Mouse (Mus musculus) limb, embryonic 13.5 days (tissue): ENCODE measurements around the gene Slc45a2. TPM values are rescaled to one million over a fixed set of nuclear protein-coding genes. Genes with fewer than 3 reads are reported as not detected.

Source experiments
- polyA plus RNA-seq: library from polyadenylated mRNA; unstranded; fragments of >200 nt; fragmentation: Nextera tagmentation; extraction: Ambion mirVana; gene quantifications from 2 replicates; pipeline ENCODE4 v1.2.1, GENCODE M21; 2015

Slc45a2 gene
- polyA plus RNA-seq, 1 experiment from 2014 or later = 0.23 TPM

Other genes with a start within 250 kb of the Slc45a2 start
- 37.8 and 44.4 TPM in 2 replicates for gene C1qtnf3, start 48.4 kb upstream of the Slc45a2 start, polyA plus RNA-seq
- gene Amacr, start 19.0 kb upstream of the Slc45a2 start, polyA plus RNA-seq = 21.2 and 21.3 TPM in 2 replicates
- 1.1 and 1.4 TPM in 2 replicates for gene Rxfp3, start 37.3 kb downstream of the Slc45a2 start, polyA plus RNA-seq
- gene Adamts12, start 64.1 kb downstream of the Slc45a2 start, polyA plus RNA-seq = 4.8 and 4.9 TPM in 2 replicates